10 mouse cellular contexts compared by ENCODE assay signal in the genomic region with DNA sequence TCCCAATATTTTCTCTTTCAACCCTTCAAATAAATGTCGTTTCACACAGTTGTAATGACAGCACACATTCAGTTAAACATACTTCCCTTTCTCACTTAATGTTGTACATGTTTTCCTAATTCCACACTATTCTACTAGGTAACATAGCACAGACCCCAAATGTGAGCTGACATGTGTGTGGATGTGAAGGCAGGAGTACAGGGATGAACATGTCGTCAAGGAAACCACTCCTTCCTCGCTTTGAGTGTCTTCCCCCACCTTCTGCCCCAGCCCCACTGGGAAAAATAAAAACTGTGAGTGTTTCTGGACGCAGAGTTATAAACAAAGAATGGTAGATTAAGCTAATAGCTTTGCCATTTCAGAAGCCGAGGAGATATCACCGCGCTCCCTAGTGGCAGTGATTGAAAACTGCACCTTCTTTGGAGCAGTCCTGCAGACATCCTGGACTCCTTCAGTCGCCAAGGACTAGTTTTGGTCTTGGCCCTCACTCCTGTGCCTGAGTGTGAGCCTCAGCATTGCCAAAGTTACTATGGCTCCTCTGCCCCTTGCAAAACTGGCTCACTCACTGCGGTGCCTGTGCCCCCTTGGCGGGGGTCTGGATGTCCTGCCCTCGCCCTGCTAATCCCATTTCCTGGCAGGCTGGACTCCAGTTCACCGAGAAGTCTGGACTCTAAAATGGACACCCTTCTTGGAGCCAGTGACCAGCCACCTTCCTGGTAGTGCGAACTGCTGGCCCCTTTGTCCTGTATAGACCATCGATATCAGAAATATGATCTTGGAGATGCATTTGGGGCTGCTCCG. TPM values are rescaled to one million over a fixed set of nuclear protein-coding genes. Genes with fewer than 3 reads are reported as not detected.
A peak's percentile ranks its signal among the peaks of the same experiment; 100 is the strongest.
DNase-seq lines count a peak whose midpoint lies in the region; ATAC-seq and TF ChIP-seq lines count a peak whose summit lies in the region.
"Had no signal": no experiment of that assay in that cellular context is flagged by ENCODE, and none has a peak within 500 bp of the region (broad histone marks: within the 10 kb centered on the region; RNA-seq: fewer than 3 reads in every experiment).

No protein-coding gene starts in this region.

- H3K36me3 ChIP-seq in forebrain, embryonic 10.5 days (replicated peaks) = no peaks in the 10 kb centered on the region
- no peaks in the 10 kb centered on the region for H3K36me3 ChIP-seq in forebrain, embryonic 15.5 days
- H3K36me3 ChIP-seq: hindbrain, embryonic 15.5 days; stomach, embryonic 15.5 days had no signal

- H3K27me3 ChIP-seq in forebrain, embryonic 10.5 days (ENCODE audit: poor library complexity, severe bottlenecking) = no peaks in the 10 kb centered on the region
- H3K27me3 ChIP-seq in forebrain, embryonic 15.5 days = no peaks in the 10 kb centered on the region
- H3K27me3 ChIP-seq: hindbrain, embryonic 15.5 days; stomach, embryonic 15.5 days had no signal

- no peaks in the 10 kb centered on the region for H3K9me3 ChIP-seq in forebrain, embryonic 10.5 days
- no peaks in the 10 kb centered on the region for H3K9me3 ChIP-seq in forebrain, embryonic 15.5 days
- H3K9me3 ChIP-seq: hindbrain, embryonic 15.5 days; stomach, embryonic 15.5 days had no signal

- H3K4me1 ChIP-seq in forebrain, embryonic 10.5 days = no peaks in the 10 kb centered on the region
- H3K4me1 ChIP-seq in forebrain, embryonic 15.5 days = no peaks in the 10 kb centered on the region
- H3K4me1 ChIP-seq: stomach, embryonic 15.5 days had no signal

- WGBS in forebrain, embryonic 10.5 days = 56% methylated on average over 15 of the region's 15 CpGs
- WGBS in forebrain, embryonic 15.5 days = 52% methylated on average over 15 of the region's 15 CpGs

- TF ChIP-seq CTCF in layer of hippocampus, adult 2 months (conservative IDR thresholded peaks at IDR 0.05) = peak; percentile 85

- H3K9ac ChIP-seq in forebrain, embryonic 15.5 days (replicated peaks) = no peak overlapping the region
- H3K9ac ChIP-seq: hindbrain, embryonic 15.5 days; stomach, embryonic 15.5 days had no signal

- peak; percentile 26 for DNase-seq in forebrain, embryonic 10.5 days (ENCODE audit: extremely low spot score, low spot score)
- peak; percentile 44 for DNase-seq in urinary bladder, postnatal 14 days (ENCODE audit: low spot score)
- no peak for DNase-seq in urinary bladder, adult 2 months (ENCODE audit: low spot score)
- DNase-seq in layer of hippocampus, adult 2 months (ENCODE audit: low spot score in 2 of 2) = peak; percentile 17 to 48
- peak; percentile 69 for DNase-seq in lung, postnatal 36 days
- peak; percentile 46 to 59 for DNase-seq in spleen, postnatal 36 days (ENCODE audit: low spot score in 2 of 2)

- no peak overlapping the region for H3K4me2 ChIP-seq in forebrain, embryonic 15.5 days (replicated peaks)
- H3K4me2 ChIP-seq: hindbrain, embryonic 15.5 days; stomach, embryonic 15.5 days had no signal

- H3K4me3 ChIP-seq in forebrain, embryonic 10.5 days = no peak overlapping the region
- no peak overlapping the region for H3K4me3 ChIP-seq in forebrain, embryonic 15.5 days
- no peak overlapping the region for H3K4me3 ChIP-seq in layer of hippocampus, adult 2 months
- H3K4me3 ChIP-seq: hindbrain, embryonic 15.5 days; stomach, embryonic 15.5 days had no signal

- ATAC-seq in forebrain, embryonic 15.5 days (replicated peaks) = no peak
- ATAC-seq in erythroid progenitor cell, adult 5-6 weeks (replicated peaks; ENCODE audit: low FRiP score, poor library complexity, severe bottlenecking) = peak; percentile 64

- H3K27ac ChIP-seq in forebrain, embryonic 10.5 days = no peak overlapping the region
- no peak overlapping the region for H3K27ac ChIP-seq in forebrain, embryonic 15.5 days (replicated peaks)
- H3K27ac ChIP-seq in layer of hippocampus, adult 2 months = no peak overlapping the region
- H3K27ac ChIP-seq: hindbrain, embryonic 15.5 days; stomach, embryonic 15.5 days had no signal

RNA-seq across cellular contexts. Expression of gene Lipc, which starts 22.0 kb away (rescaled TPM):
- not detected in 2 replicates for polyA plus RNA-seq in forebrain, embryonic 10.5 days (2016; fragmentation: Nextera tagmentation; extraction: Ambion mirVana)
- polyA plus RNA-seq in forebrain, embryonic 15.5 days (2015; fragmentation: Nextera tagmentation; extraction: Ambion mirVana) = not detected in 2 replicates
- polyA plus RNA-seq in urinary bladder, adult 2 months (2012; rRNA removed) = 0.81 and 0.94 TPM in 2 replicates
- total RNA-seq in erythroid progenitor cell, adult 5-6 weeks (2015; ENCODE audit: low replicate concordance) = not detected in 2 replicates
- 0.64 and 1.2 TPM in 2 replicates for total RNA-seq in erythroid progenitor cell, adult 5-6 weeks (2017; ENCODE audit: low replicate concordance)
- under 1 TPM; 0.20 to 0.39 TPM for total RNA-seq in layer of hippocampus, adult 2 months (2021)
- polyA plus RNA-seq: hindbrain, embryonic 15.5 days had no signal
